Mouse (Mus musculus) CD4-positive, CD25-positive, alpha-beta regulatory T cell, adult 2 months (primary cell): Measurements from ENCODE around the gene Dip2b.

ENCODE experiments used
- DNase-seq: peaks from one replicate; pipeline ENCODE4 v3.0.0-alpha.2; 2012; ENCODE audit warnings: low read depth, low spot score

Gene Dip2b

GRCm38 (mm10) chr15:100126456-100127107, 88.1 kb downstream of the Dip2b start:
- peak; percentile 89 for DNase-seq

- DNase-seq: no peak
Observed at GRCm38 (mm10) chr15:100129151-100129790, 90.8 kb downstream of the Dip2b start.

- DNase-seq: no peak
Observed at GRCm38 (mm10) chr15:100139665-100140064, 101.2 kb downstream of the Dip2b start.

- DNase-seq: peak; percentile 27
Observed at GRCm38 (mm10) chr15:100140428-100140827, 102.0 kb downstream of the Dip2b start.

GRCm38 (mm10) chr15:100143091-100143801, 104.8 kb downstream of the Dip2b start:
- no peak for DNase-seq

- DNase-seq: no peak
Observed at GRCm38 (mm10) chr15:100144854-100145824, 106.7 kb downstream of the Dip2b start.

GRCm38 (mm10) chr15:100145917-100146316, 107.5 kb downstream of the Dip2b start:
- DNase-seq: no peak

GRCm38 (mm10) chr15:100150593-100150992, 112.1 kb downstream of the Dip2b start:
- no peak for DNase-seq

- no peak for DNase-seq
Observed at GRCm38 (mm10) chr15:100152321-100152720, 113.9 kb downstream of the Dip2b start.

GRCm38 (mm10) chr15:100153024-100153423, 114.6 kb downstream of the Dip2b start:
- no peak for DNase-seq

GRCm38 (mm10) chr15:100156095-100156707, 117.7 kb downstream of the Dip2b start:
- no peak for DNase-seq

GRCm38 (mm10) chr15:100156781-100157470, 118.5 kb downstream of the Dip2b start:
- no peak for DNase-seq

GRCm38 (mm10) chr15:100158985-100159384, 120.5 kb downstream of the Dip2b start:
- DNase-seq: no peak

- DNase-seq: no peak
Observed at GRCm38 (mm10) chr15:100161747-100162280, 123.3 kb downstream of the Dip2b start.

- DNase-seq: no peak
Observed at GRCm38 (mm10) chr15:100163381-100164051, 125.1 kb downstream of the Dip2b start.

- DNase-seq: no peak
Observed at GRCm38 (mm10) chr15:100166464-100166863, 128.0 kb downstream of the Dip2b start.

- no peak for DNase-seq
Observed at GRCm38 (mm10) chr15:100167791-100168190, 129.3 kb downstream of the Dip2b start.

- DNase-seq: no peak
Observed at GRCm38 (mm10) chr15:100168191-100168606, 129.7 kb downstream of the Dip2b start.

GRCm38 (mm10) chr15:100175176-100175575, 136.7 kb downstream of the Dip2b start:
- DNase-seq: no peak

GRCm38 (mm10) chr15:100177167-100177566, 138.7 kb downstream of the Dip2b start:
- DNase-seq: no peak
